Comparison of ENCODE assay signal across 19 mouse cellular contexts in genomic region chr16:31560426-31560825, GRCm38 (mm10).
DNase-seq lines count a peak whose midpoint lies in the region; ATAC-seq and TF ChIP-seq lines count a peak whose summit lies in the region.
"Had no signal": no experiment of that assay in that cellular context is flagged by ENCODE, and none has a peak within 500 bp of the region (broad histone marks: within the 10 kb centered on the region; RNA-seq: fewer than 3 reads in every experiment).

No protein-coding gene starts in this region.

- peak; percentile 83 for DNase-seq in midbrain, embryonic 11.5 days (ENCODE audit: low spot score, missing footprints)
- no peak for DNase-seq in midbrain, embryonic 14.5 days
- DNase-seq in CH12.LX (ENCODE audit: extremely low read depth), result no peak
- no peak for DNase-seq in forebrain, embryonic 10.5 days (ENCODE audit: extremely low spot score, low spot score)
- DNase-seq: adrenal gland, adult 2 months; adrenal gland, adult 8-10 months; adrenal gland, postnatal 10 days; adrenal gland, postnatal 14 days; adrenal gland, postnatal 25 days; adrenal gland, postnatal 36 days; B cell, adult 2 months; cerebellum, adult 11 months; cerebellum, adult 11-12 months; cerebellum, adult 18-20 months; cerebellum, adult 2 months had no signal

- H3K9ac ChIP-seq in midbrain, embryonic 11.5 days (ENCODE audit: low read length), result no peak overlapping the region
- no peak overlapping the region for H3K9ac ChIP-seq in midbrain, embryonic 14.5 days (replicated peaks; ENCODE audit: low read length)
- no peak overlapping the region for H3K9ac ChIP-seq in CH12.LX (ENCODE audit: insufficient read depth, low read depth)

- H3K4me2 ChIP-seq in midbrain, embryonic 11.5 days, result no peak overlapping the region
- H3K4me2 ChIP-seq in midbrain, embryonic 14.5 days (ENCODE audit: low read length), result no peak overlapping the region
- H3K4me2 ChIP-seq in CH12.LX (ENCODE audit: insufficient read depth, low read depth, poor library complexity, severe bottlenecking), result no peak overlapping the region

- no peak overlapping the region for H3K4me3 ChIP-seq in midbrain, embryonic 11.5 days (ENCODE audit: low read depth, low read length)
- no peak overlapping the region for H3K4me3 ChIP-seq in midbrain, embryonic 14.5 days (replicated peaks; ENCODE audit: low read depth, low read length)
- H3K4me3 ChIP-seq in CH12.LX (replicated peaks in 1 of 3; ENCODE audit: low read depth in 2 of 3, low read length in 2 of 3, poor library complexity in 1 of 3), result no peak overlapping the region
- H3K4me3 ChIP-seq in forebrain, embryonic 10.5 days, result no peak overlapping the region

- no peak overlapping the region for H3K27ac ChIP-seq in midbrain, embryonic 11.5 days (ENCODE audit: low read depth, low read length)
- no peak overlapping the region for H3K27ac ChIP-seq in midbrain, embryonic 14.5 days (replicated peaks; ENCODE audit: low read depth, low read length)
- no peak overlapping the region for H3K27ac ChIP-seq in CH12.LX (ENCODE audit: insufficient read depth, low read depth)
- H3K27ac ChIP-seq in forebrain, embryonic 10.5 days, result no peak overlapping the region

- no peaks in the 10 kb centered on the region for H3K27me3 ChIP-seq in midbrain, embryonic 11.5 days (ENCODE audit: control insufficient read depth, insufficient read depth, low read length)
- H3K27me3 ChIP-seq in midbrain, embryonic 14.5 days (ENCODE audit: control insufficient read depth, insufficient read depth, low read length), result no peaks in the 10 kb centered on the region
- H3K27me3 ChIP-seq in CH12.LX (replicated peaks), result no peaks in the 10 kb centered on the region
- H3K27me3 ChIP-seq in forebrain, embryonic 10.5 days (ENCODE audit: poor library complexity, severe bottlenecking), result no peaks in the 10 kb centered on the region
- H3K27me3 ChIP-seq: Patski had no signal

- TF ChIP-seq POLR2A in CH12.LX (IDR thresholded peaks at IDR 0.05; ENCODE audit: low read depth, low read length), result no peak

- no peak for TF ChIP-seq EP300 in CH12.LX (IDR thresholded peaks at IDR 0.05; ENCODE audit: low read length)

- in situ Hi-C loops in CH12.LX (cut with MboI; ENCODE audit: low pct_ligation_motif_present, low pct_unique_long_range_greater_than_20kb, low sequenced_read_pairs), result no loop called here

- no peak for TF ChIP-seq RAD21 in CH12.LX (IDR thresholded peaks at IDR 0.05; ENCODE audit: low read depth, low read length)

- no peaks in the 10 kb centered on the region for H3K4me1 ChIP-seq in midbrain, embryonic 11.5 days (ENCODE audit: control insufficient read depth, insufficient read depth, low read length)
- no peaks in the 10 kb centered on the region for H3K4me1 ChIP-seq in midbrain, embryonic 14.5 days (ENCODE audit: control insufficient read depth, insufficient read depth, low read length)
- H3K4me1 ChIP-seq in CH12.LX (ENCODE audit: control insufficient read depth in 1 of 2, insufficient read depth in 2 of 2), result peaks cover 5 to 57% of the 10 kb centered on the region in 2 experiments
- H3K4me1 ChIP-seq in forebrain, embryonic 10.5 days, result peaks cover 6% of the 10 kb centered on the region

- H3K36me3 ChIP-seq in midbrain, embryonic 11.5 days (ENCODE audit: control insufficient read depth, insufficient read depth, low read length), result no peaks in the 10 kb centered on the region
- H3K36me3 ChIP-seq in midbrain, embryonic 14.5 days (ENCODE audit: control insufficient read depth, insufficient read depth, low read length), result no peaks in the 10 kb centered on the region
- H3K36me3 ChIP-seq in CH12.LX (replicated peaks in 1 of 2; ENCODE audit: control insufficient read depth in 1 of 2, insufficient read depth in 1 of 2, low read length in 1 of 2), result peaks cover 68 to 88% of the 10 kb centered on the region in 2 experiments
- H3K36me3 ChIP-seq in forebrain, embryonic 10.5 days (replicated peaks), result no peaks in the 10 kb centered on the region
- H3K36me3 ChIP-seq: G1E had no signal

- no peak for ATAC-seq in midbrain, embryonic 11.5 days (ENCODE audit: low FRiP score)
- ATAC-seq in midbrain, embryonic 14.5 days (ENCODE audit: low FRiP score, low TSS enrichment), result no peak
- ATAC-seq: activated CD4-positive, CD25-positive, alpha-beta regulatory T cell, adult 4 months; CD4-positive, CD25-positive, alpha-beta regulatory T cell, adult 4 months; Patski had no signal

- dilution Hi-C loops in CH12.LX (cut with MboI; ENCODE audit: extremely low pct_ligation_motif_present, extremely low pct_unique_long_range_greater_than_20kb, low sequenced_read_pairs), result no loop called here

- TF ChIP-seq CTCF in CH12.LX (conservative IDR thresholded peaks at IDR 0.05 in 1 of 2, IDR thresholded peaks at IDR 0.05 in 1 of 2; ENCODE audit: low read depth in 2 of 2, low read length in 2 of 2), result no peak

- H3K9me3 ChIP-seq in midbrain, embryonic 11.5 days (ENCODE audit: control insufficient read depth, low read length), result no peaks in the 10 kb centered on the region
- H3K9me3 ChIP-seq in midbrain, embryonic 14.5 days (ENCODE audit: control insufficient read depth, low read length), result no peaks in the 10 kb centered on the region
- H3K9me3 ChIP-seq in CH12.LX (replicated peaks; ENCODE audit: low read length), result peaks cover 2% of the 10 kb centered on the region
- H3K9me3 ChIP-seq in forebrain, embryonic 10.5 days, result peaks cover 5% of the 10 kb centered on the region; the same call in 1 of the 2 replicates
- H3K9me3 ChIP-seq: G1E had no signal

- H3K79me2 ChIP-seq in CH12.LX (replicated peaks; ENCODE audit: control insufficient read depth, extremely low read depth, insufficient read depth, poor library complexity, severe bottlenecking), result peaks cover 85% of the 10 kb centered on the region

TF ChIP-seq in CH12.LX, 34 proteins besides CTCF, POLR2A, EP300 and RAD21:
- TF ChIP-seq POLR2AphosphoS2 (IDR thresholded peaks at IDR 0.05; ENCODE audit: low read depth, low read length), result 0 out of 2 replicates have a peak, but pooled peaks have one; percentile 55
- no peak for TF ChIP-seq SMC3 (IDR thresholded peaks at IDR 0.05; ENCODE audit: low read depth, low read length)
TF ChIP-seq in CH12.LX: peak in this region for 1.
